Mouse (Mus musculus) heart, adult 8-10 months (tissue): ENCODE data around the gene Mfng. TPM values are rescaled to one million over a fixed set of nuclear protein-coding genes. Genes with fewer than 3 reads are reported as not detected.

Experiments used
- DNase-seq: peaks from one replicate; pipeline ENCODE4 v3.0.0; 2022; ENCODE audit warnings: low spot score
- total RNA-seq, 4 experiments: library from RNA; stranded (reverse); gene quantifications; 2 replicates each; pipeline ENCODE4 v1.2.4; 2022

Gene Mfng
- total RNA-seq = 10 to 100 TPM in 1 of 4 experiments, 1 to 10 TPM in 3; 7.5 to 11.4 (median 9.5) TPM

- peak; percentile 70 for DNase-seq
Measured at GRCm38 (mm10) chr15:78773290-78773729, at the start of gene Mfng. Gene Mfng, minus strand, starts transcription at chr15:78773475.

GRCm38 (mm10) chr15:78816074-78816391 lies 42.8 kb upstream of the Mfng start:
- DNase-seq = no peak

- DNase-seq = no peak
Measured at GRCm38 (mm10) chr15:78815314-78816073, 42.2 kb upstream of the Mfng start.

GRCm38 (mm10) chr15:78813603-78814002 lies 40.3 kb upstream of the Mfng start:
- no peak for DNase-seq

- DNase-seq = no peak
Measured at GRCm38 (mm10) chr15:78810146-78810545, 36.9 kb upstream of the Mfng start.

GRCm38 (mm10) chr15:78809739-78810138 lies 36.5 kb upstream of the Mfng start:
- no peak for DNase-seq

- DNase-seq = no peak
Measured at GRCm38 (mm10) chr15:78808980-78809379, 35.7 kb upstream of the Mfng start.

GRCm38 (mm10) chr15:78807141-78807540 lies 33.9 kb upstream of the Mfng start:
- no peak for DNase-seq

- no peak for DNase-seq
Measured at GRCm38 (mm10) chr15:78806614-78807013, 33.3 kb upstream of the Mfng start.

GRCm38 (mm10) chr15:78805351-78805750 lies 32.1 kb upstream of the Mfng start:
- no peak for DNase-seq

GRCm38 (mm10) chr15:78804326-78804725 lies 31.1 kb upstream of the Mfng start:
- DNase-seq = no peak

GRCm38 (mm10) chr15:78803499-78803900 lies 30.2 kb upstream of the Mfng start:
- DNase-seq = peak; percentile 81

GRCm38 (mm10) chr15:78802776-78803391 lies 29.6 kb upstream of the Mfng start, which contains the start of gene Card10:
Gene Card10, minus strand, starts transcription at chr15:78803042.
- peak; percentile 54 for DNase-seq

- DNase-seq = no peak
Measured at GRCm38 (mm10) chr15:78801971-78802741, 28.9 kb upstream of the Mfng start.

GRCm38 (mm10) chr15:78801571-78801970 lies 28.3 kb upstream of the Mfng start:
- no peak for DNase-seq

- no peak for DNase-seq
Measured at GRCm38 (mm10) chr15:78799029-78799428, 25.8 kb upstream of the Mfng start.

- DNase-seq = no peak
Measured at GRCm38 (mm10) chr15:78797060-78797329, 23.7 kb upstream of the Mfng start.

GRCm38 (mm10) chr15:78796196-78797059 lies 23.2 kb upstream of the Mfng start:
- DNase-seq = no peak

- DNase-seq = no peak
Measured at GRCm38 (mm10) chr15:78790990-78791389, 17.7 kb upstream of the Mfng start.

GRCm38 (mm10) chr15:78790451-78790850 lies 17.2 kb upstream of the Mfng start:
- DNase-seq = no peak

GRCm38 (mm10) chr15:78789721-78790323 lies 16.5 kb upstream of the Mfng start:
- DNase-seq = no peak
